Mouse (Mus musculus): ENCODE measurements around the gene Wdr46.

GRCm38 (mm10) chr17:33913264-33913663 is 27.2 kb upstream of the Wdr46 start:
- TF ChIP-seq CTCF (IDR thresholded peaks at IDR 0.05; ENCODE audit: control insufficient read depth, insufficient read depth, insufficient read length), result no peak
- TF ChIP-seq MYOG (IDR thresholded peaks at IDR 0.05; ENCODE audit: control insufficient read depth, extremely low read depth, insufficient read length), result no peak
- no peak for TF ChIP-seq USF1 (IDR thresholded peaks at IDR 0.05; ENCODE audit: low read depth)
